Mouse (Mus musculus) lung, adult 2 months (tissue): Measurements from ENCODE around the gene Lyg2.

Experiments used
- CTCF ChIP-seq: fragments of 200-500 bp; IDR thresholded peaks from 2 replicates; pipeline ENCODE4 v1.5.1; 2011; ENCODE audit warnings: mild to moderate bottlenecking, low read length, control low read depth; ENCODE audit not compliant: insufficient read depth
- POLR2A ChIP-seq: fragments of 200-500 bp; IDR thresholded peaks from 2 replicates; pipeline ENCODE4 v1.6.1; 2011; ENCODE audit warnings: low read depth, mild to moderate bottlenecking, control low read depth, low read length, borderline replicate concordance; ENCODE audit errors: extremely low read depth

GRCm38 (mm10) chr1:37869362-37869761, 46.9 kb downstream of the Lyg2 start:
- no peak for TF ChIP-seq CTCF
- no peak for TF ChIP-seq POLR2A
